In genomic region chr10:13753777-13754176, GRCm38 (mm10) we compare ENCODE assay signal across 13 mouse cellular contexts.
"Had no signal": no experiment of that assay in that cellular context is flagged by ENCODE, and none has a peak within 500 bp of the region (broad histone marks: within the 10 kb centered on the region; RNA-seq: fewer than 3 reads in every experiment).

No protein-coding gene starts in this region.

- H3K4me1 ChIP-seq: kidney, embryonic 15.5 days; limb, embryonic 10.5 days; liver, embryonic 15.5 days; midbrain, embryonic 12.5 days had no signal

- H3K4me2 ChIP-seq: kidney, embryonic 15.5 days; liver, embryonic 11.5 days; liver, embryonic 15.5 days; midbrain, embryonic 12.5 days; neural tube, embryonic 12.5 days had no signal

- H3K9me3 ChIP-seq: kidney, embryonic 15.5 days; limb, embryonic 10.5 days; liver, embryonic 15.5 days; midbrain, embryonic 12.5 days; neural tube, embryonic 12.5 days had no signal

- H3K4me3 ChIP-seq: kidney, embryonic 15.5 days; left cerebral cortex, adult 2 months; limb, embryonic 10.5 days; liver, embryonic 15.5 days; midbrain, embryonic 12.5 days; neural tube, embryonic 12.5 days had no signal

- DNase-seq: kidney, postnatal 25 days; lung, adult 2 months; right cerebral cortex, postnatal 14 days; thymus, postnatal 4 days had no signal

- H3K9ac ChIP-seq: kidney, embryonic 15.5 days; liver, embryonic 15.5 days; midbrain, embryonic 12.5 days; neural tube, embryonic 12.5 days had no signal

- H3K36me3 ChIP-seq: kidney, embryonic 15.5 days; limb, embryonic 10.5 days; liver, embryonic 15.5 days; midbrain, embryonic 12.5 days; neural tube, embryonic 12.5 days had no signal

- H3K27me3 ChIP-seq: kidney, embryonic 15.5 days; liver, embryonic 15.5 days; midbrain, embryonic 12.5 days; neural tube, embryonic 12.5 days had no signal

- H3K27ac ChIP-seq: kidney, embryonic 15.5 days; left cerebral cortex, adult 2 months; limb, embryonic 10.5 days; liver, embryonic 15.5 days; midbrain, embryonic 12.5 days; neural tube, embryonic 12.5 days; stomach, postnatal 0 days had no signal

- ATAC-seq: lung, postnatal 0 days had no signal
